Mouse (Mus musculus): ENCODE measurements at regions not wholly inside any gene's neighbourhood (a gene's known extent, or its start where the extent isn't known, plus 50 kb on each side); places are given as distances from the start of the nearest gene placed in this dataset.

DNA sequence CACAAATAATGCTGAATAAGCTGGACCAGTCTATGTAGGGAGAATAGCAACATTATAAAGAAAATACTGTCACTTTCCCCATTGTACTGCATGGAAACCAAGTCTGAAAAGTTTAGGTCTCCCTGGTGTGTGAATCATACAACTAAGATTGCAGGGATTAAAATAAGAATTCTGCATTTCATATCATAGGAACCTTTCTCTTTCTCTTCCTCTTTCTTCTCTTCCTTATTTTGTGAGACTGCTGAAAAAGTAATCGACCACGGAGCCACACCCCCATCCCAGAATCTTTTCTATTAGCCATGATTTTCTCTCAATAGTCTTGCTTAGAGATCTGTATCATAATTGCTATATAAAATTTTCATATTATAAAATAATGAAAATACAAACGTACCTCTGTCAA, 118.4 kb upstream of the Paip1 start:
- Histone ChIP-seq H3K4me3 (ENCODE audit: low read depth, low read length) (no peak overlapping the region), H3K27me3 (ENCODE audit: control insufficient read depth, insufficient read depth, low read length) (no peaks in the 10 kb centered on the region), H3K4me1 (replicated peaks; ENCODE audit: control insufficient read depth, insufficient read depth, low read length) (no peaks in the 10 kb centered on the region), H3K27ac (ENCODE audit: low read depth, low read length) (no peak overlapping the region), H3K9ac (ENCODE audit: low read depth, low read length) (no peak overlapping the region), H3K9me3 (ENCODE audit: control insufficient read depth, low read length) (no peaks in the 10 kb centered on the region), H3K36me3 (ENCODE audit: control insufficient read depth, insufficient read depth, low read length) (no peaks in the 10 kb centered on the region), H3K4me2 (replicated peaks; ENCODE audit: low read depth, low read length) (no peak overlapping the region)
- WGBS = 87% methylated on average over 3 of the region's 3 CpGs
- ATAC-seq (ENCODE audit: low FRiP score) (no peak), DNase-seq (ENCODE audit: low spot score) (no peak)

DNA sequence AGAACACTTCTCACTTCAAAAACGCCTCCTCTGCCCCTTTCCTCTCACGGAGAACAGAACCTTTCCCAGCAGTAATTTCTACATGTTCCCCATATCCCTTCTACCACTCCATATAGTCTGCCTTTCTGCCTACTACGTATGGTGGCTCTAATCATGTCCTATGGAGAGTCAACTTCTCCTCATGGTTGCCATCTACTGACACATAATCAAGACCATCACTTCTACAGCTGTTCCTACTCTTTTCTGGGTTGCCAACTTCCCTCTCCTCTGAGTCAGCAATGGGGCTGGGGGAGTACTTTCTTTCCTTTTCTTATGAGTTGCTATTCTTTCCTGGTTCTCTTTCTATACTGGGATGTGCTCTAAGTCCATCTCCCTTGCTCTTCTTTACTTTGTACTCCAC, 114.0 kb upstream of the Paip1 start:
- H3K9ac ChIP-seq (ENCODE audit: low read depth, low read length) = no peak overlapping the region
- H3K4me1 ChIP-seq (replicated peaks; ENCODE audit: control insufficient read depth, insufficient read depth, low read length) = no peaks in the 10 kb centered on the region
- 84% methylated on average over 3 of the region's 3 CpGs for WGBS

DNA sequence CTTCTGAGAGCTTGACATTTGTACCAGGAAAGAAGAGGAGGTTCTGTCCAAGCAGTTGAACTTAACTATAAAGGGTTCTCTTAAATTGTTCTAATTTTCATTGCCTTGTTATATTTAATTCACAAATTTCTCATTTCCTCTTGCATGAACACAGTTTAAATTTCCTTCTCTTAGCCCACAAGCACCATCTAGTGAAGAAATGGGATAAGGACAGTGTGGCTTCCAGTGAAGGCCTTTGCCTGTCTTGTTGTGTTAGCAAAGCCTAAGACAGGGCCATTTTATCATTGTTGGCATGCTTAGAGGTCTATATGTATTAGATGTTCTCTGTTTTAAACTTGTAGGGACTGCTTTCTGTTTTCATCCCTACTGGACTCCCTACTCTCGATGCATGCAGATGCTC, 110.0 kb upstream of the Paip1 start:
- Histone ChIP-seq H3K36me3 (ENCODE audit: control insufficient read depth, insufficient read depth, low read length) (no peaks in the 10 kb centered on the region), H3K9ac (ENCODE audit: low read depth, low read length) (no peak overlapping the region), H3K27ac (ENCODE audit: low read depth, low read length) (no peak overlapping the region), H3K4me2 (replicated peaks; ENCODE audit: low read depth, low read length) (no peak overlapping the region), H3K27me3 (ENCODE audit: control insufficient read depth, insufficient read depth, low read length) (no peaks in the 10 kb centered on the region), H3K4me1 (replicated peaks; ENCODE audit: control insufficient read depth, insufficient read depth, low read length) (no peaks in the 10 kb centered on the region), H3K4me3 (ENCODE audit: low read depth, low read length) (no peak overlapping the region), H3K9me3 (ENCODE audit: control insufficient read depth, low read length) (no peaks in the 10 kb centered on the region)
- DNase-seq (ENCODE audit: low spot score) (no peak), ATAC-seq (ENCODE audit: low FRiP score) (no peak)
- WGBS = 87% methylated on average over 1 of the region's 1 CpGs

More for the DNA sequence above, 114.0 kb upstream of the Paip1 start:
- no peaks in the 10 kb centered on the region for H3K27me3 ChIP-seq (ENCODE audit: control insufficient read depth, insufficient read depth, low read length)
- no peaks in the 10 kb centered on the region for H3K9me3 ChIP-seq (ENCODE audit: control insufficient read depth, low read length)
- no peaks in the 10 kb centered on the region for H3K36me3 ChIP-seq (ENCODE audit: control insufficient read depth, insufficient read depth, low read length)
- ATAC-seq (ENCODE audit: low FRiP score) (no peak), DNase-seq (ENCODE audit: low spot score) (no peak)
- H3K27ac ChIP-seq (ENCODE audit: low read depth, low read length) = no peak overlapping the region
- H3K4me2 ChIP-seq (replicated peaks; ENCODE audit: low read depth, low read length) = no peak overlapping the region
- no peak overlapping the region for H3K4me3 ChIP-seq (ENCODE audit: low read depth, low read length)

DNA sequence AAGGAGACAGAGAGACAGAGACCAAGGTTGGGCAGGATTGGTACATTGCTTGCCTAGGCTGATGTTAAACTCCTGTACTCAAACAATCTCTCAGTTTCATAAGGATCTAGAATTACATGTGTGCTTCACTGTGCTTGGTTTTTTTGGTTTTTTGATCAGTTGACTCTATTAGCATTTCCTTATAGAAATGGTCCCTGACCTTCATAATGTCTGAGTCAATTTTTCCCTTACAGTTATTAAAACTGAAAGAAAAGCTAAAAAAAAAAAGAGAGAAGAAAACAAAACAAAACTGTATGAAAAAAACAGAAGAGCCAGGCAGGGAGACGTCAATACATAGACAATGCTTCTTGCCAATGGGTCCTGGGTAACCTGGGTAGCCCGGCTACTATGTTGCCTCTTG, 102.9 kb upstream of the Paip1 start:
- ATAC-seq (ENCODE audit: low FRiP score) (no peak), DNase-seq (ENCODE audit: low spot score) (no peak)
- Histone ChIP-seq H3K36me3 (ENCODE audit: control insufficient read depth, insufficient read depth, low read length) (no peaks in the 10 kb centered on the region), H3K27ac (ENCODE audit: low read depth, low read length) (no peak overlapping the region), H3K9ac (ENCODE audit: low read depth, low read length) (no peak overlapping the region), H3K4me1 (replicated peaks; ENCODE audit: control insufficient read depth, insufficient read depth, low read length) (no peaks in the 10 kb centered on the region), H3K27me3 (ENCODE audit: control insufficient read depth, insufficient read depth, low read length) (no peaks in the 10 kb centered on the region), H3K4me2 (replicated peaks; ENCODE audit: low read depth, low read length) (no peak overlapping the region), H3K4me3 (ENCODE audit: low read depth, low read length) (no peak overlapping the region), H3K9me3 (ENCODE audit: control insufficient read depth, low read length) (no peaks in the 10 kb centered on the region)
- WGBS = 84% methylated on average over 2 of the region's 2 CpGs

DNA sequence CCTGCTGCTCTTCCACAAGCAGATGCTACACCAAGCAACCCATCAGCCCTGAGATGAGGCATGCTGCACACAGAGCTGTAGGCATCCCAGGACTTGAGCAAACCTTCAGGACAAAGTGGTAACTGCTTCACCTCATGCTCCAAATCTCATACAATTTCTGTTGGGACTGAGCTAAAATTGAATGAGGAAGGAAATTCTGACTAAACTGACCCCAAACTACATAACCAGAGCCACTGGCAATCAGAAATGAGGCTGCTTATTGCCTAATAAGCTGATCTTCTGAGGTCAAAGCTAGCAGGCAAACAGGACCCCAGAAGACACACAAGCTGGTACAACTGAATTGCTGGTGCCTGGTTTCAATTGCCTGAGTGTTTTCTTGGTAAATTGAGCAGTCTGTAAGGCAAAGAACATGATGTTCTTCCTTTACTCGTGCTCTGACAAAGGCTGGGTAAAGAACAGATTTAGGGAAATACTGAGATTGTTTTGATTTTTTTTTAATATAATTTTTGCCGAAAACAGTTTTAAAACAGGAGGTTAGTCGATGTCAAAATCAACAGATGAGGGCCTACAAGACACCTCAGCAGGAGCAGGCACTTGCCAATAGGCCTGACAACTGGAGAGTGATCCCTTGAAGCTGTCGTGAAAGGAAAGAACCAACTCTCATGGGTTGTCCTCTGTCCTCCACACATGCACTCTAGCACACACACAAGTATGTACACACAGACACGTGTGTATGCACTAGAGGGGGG, 101.3 kb upstream of the Paip1 start:
- Histone ChIP-seq H3K4me3 (ENCODE audit: low read depth, low read length) (no peak overlapping the region), H3K36me3 (ENCODE audit: control insufficient read depth, insufficient read depth, low read length) (no peaks in the 10 kb centered on the region)
- ATAC-seq (ENCODE audit: low FRiP score) = no peak

DNA sequence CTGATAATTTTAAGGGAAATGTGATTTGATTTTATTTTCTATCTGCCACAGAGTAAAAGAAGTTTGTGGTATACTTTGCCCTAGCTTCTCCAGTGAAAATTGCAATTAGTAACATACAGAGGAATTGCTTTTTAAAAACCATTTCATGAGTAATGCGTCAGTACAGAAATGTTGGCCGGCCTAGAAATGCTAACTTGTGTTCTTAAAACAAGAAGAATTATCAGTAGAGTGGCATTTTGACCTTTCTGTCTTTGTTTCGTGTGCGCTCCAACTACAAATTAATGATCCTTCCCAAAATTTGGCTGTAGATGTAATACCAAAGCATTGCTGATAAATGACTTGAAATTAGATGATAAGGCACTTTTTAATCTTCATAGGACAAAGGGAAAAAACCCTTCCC, 99.7 kb upstream of the Paip1 start:
- H3K27me3 ChIP-seq (ENCODE audit: control insufficient read depth, insufficient read depth, low read length) = no peaks in the 10 kb centered on the region
- WGBS = 89% methylated on average over 4 of the region's 4 CpGs
- ATAC-seq (ENCODE audit: low FRiP score) = no peak

More for the DNA sequence above, 101.3 kb upstream of the Paip1 start:
- Histone ChIP-seq H3K9me3 (ENCODE audit: control insufficient read depth, low read length) (no peaks in the 10 kb centered on the region), H3K27ac (ENCODE audit: low read depth, low read length) (no peak overlapping the region), H3K4me2 (replicated peaks; ENCODE audit: low read depth, low read length) (no peak overlapping the region), H3K9ac (ENCODE audit: low read depth, low read length) (no peak overlapping the region), H3K4me1 (replicated peaks; ENCODE audit: control insufficient read depth, insufficient read depth, low read length) (no peaks in the 10 kb centered on the region), H3K27me3 (ENCODE audit: control insufficient read depth, insufficient read depth, low read length) (no peaks in the 10 kb centered on the region)
- DNase-seq (ENCODE audit: low spot score) = no peak
- WGBS = 82% methylated on average over 5 of the region's 5 CpGs

DNA sequence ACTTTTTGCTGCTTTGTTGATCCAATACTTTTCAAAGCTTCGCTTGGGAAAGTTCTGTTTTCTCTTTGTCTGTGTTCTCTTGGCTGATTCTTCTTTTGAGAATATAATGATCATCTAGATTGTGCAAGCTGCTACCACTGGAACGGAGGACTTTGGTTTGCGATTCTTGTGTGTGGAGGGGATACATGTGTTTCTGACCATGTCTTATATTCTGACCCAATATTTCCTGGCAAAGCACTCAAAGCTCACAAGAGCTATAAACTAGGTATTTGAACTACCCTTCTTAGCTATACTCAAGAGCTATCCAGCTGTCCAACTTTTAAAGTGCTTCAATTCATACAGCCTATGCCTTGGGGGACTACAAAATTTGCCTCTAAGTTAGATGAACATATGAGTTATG, 96.6 kb upstream of the Paip1 start:
- WGBS = 97% methylated on average over 3 of the region's 3 CpGs
- H3K27me3 ChIP-seq (ENCODE audit: control insufficient read depth, insufficient read depth, low read length) = no peaks in the 10 kb centered on the region
- DNase-seq (ENCODE audit: low spot score) = no peak

More for the DNA sequence above, 99.7 kb upstream of the Paip1 start:
- H3K4me2 ChIP-seq (replicated peaks; ENCODE audit: low read depth, low read length) = no peak overlapping the region
- no peak overlapping the region for H3K4me3 ChIP-seq (ENCODE audit: low read depth, low read length)
- no peaks in the 10 kb centered on the region for H3K36me3 ChIP-seq (ENCODE audit: control insufficient read depth, insufficient read depth, low read length)
- no peak overlapping the region for H3K27ac ChIP-seq (ENCODE audit: low read depth, low read length)
- DNase-seq (ENCODE audit: low spot score) = no peak
- H3K9ac ChIP-seq (ENCODE audit: low read depth, low read length) = no peak overlapping the region
- H3K9me3 ChIP-seq (ENCODE audit: control insufficient read depth, low read length) = no peaks in the 10 kb centered on the region
- H3K4me1 ChIP-seq (replicated peaks; ENCODE audit: control insufficient read depth, insufficient read depth, low read length) = no peaks in the 10 kb centered on the region

DNA sequence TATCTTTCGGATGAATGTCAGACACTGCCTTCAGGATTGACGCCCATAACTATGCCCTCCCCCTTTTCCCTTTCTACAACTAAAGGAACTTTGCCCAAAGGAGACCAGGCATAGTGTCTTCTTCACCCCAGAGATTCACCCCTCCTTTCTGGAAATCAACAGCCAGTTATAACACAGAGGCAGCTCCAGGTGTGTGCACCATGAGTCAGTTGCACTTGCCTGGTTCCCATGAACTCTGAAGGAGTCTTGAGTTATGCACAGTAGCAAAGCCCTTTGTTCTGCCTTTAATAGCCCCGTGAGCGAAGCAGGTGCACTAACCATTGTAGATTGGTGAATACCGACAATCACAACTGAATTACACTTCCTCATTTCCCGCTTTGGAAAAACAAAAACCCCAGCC, 94.5 kb upstream of the Paip1 start:
- no peak overlapping the region for H3K4me3 ChIP-seq (ENCODE audit: low read depth, low read length)
- H3K9ac ChIP-seq (ENCODE audit: low read depth, low read length) = no peak overlapping the region
- no peak overlapping the region for H3K4me2 ChIP-seq (replicated peaks; ENCODE audit: low read depth, low read length)
- WGBS = 85% methylated on average over 6 of the region's 6 CpGs
- H3K36me3 ChIP-seq (ENCODE audit: control insufficient read depth, insufficient read depth, low read length) = 0 out of 2 replicates have a peak, but pooled peaks cover 2% of the 10 kb centered on the region
- no peaks in the 10 kb centered on the region for H3K27me3 ChIP-seq (ENCODE audit: control insufficient read depth, insufficient read depth, low read length)
- no peak overlapping the region for H3K27ac ChIP-seq (ENCODE audit: low read depth, low read length)
- no peaks in the 10 kb centered on the region for H3K9me3 ChIP-seq (ENCODE audit: control insufficient read depth, low read length)
- ATAC-seq (ENCODE audit: low FRiP score) = no peak
- no peaks in the 10 kb centered on the region for H3K4me1 ChIP-seq (replicated peaks; ENCODE audit: control insufficient read depth, insufficient read depth, low read length)
- no peak for DNase-seq (ENCODE audit: low spot score)

More for the DNA sequence above, 96.6 kb upstream of the Paip1 start:
- Histone ChIP-seq H3K4me2 (replicated peaks; ENCODE audit: low read depth, low read length) (no peak overlapping the region), H3K9ac (ENCODE audit: low read depth, low read length) (no peak overlapping the region), H3K9me3 (ENCODE audit: control insufficient read depth, low read length) (no peaks in the 10 kb centered on the region), H3K4me1 (replicated peaks; ENCODE audit: control insufficient read depth, insufficient read depth, low read length) (no peaks in the 10 kb centered on the region), H3K27ac (ENCODE audit: low read depth, low read length) (no peak overlapping the region), H3K4me3 (ENCODE audit: low read depth, low read length) (no peak overlapping the region), H3K36me3 (ENCODE audit: control insufficient read depth, insufficient read depth, low read length) (no peaks in the 10 kb centered on the region)
- ATAC-seq (ENCODE audit: low FRiP score) = no peak

DNA sequence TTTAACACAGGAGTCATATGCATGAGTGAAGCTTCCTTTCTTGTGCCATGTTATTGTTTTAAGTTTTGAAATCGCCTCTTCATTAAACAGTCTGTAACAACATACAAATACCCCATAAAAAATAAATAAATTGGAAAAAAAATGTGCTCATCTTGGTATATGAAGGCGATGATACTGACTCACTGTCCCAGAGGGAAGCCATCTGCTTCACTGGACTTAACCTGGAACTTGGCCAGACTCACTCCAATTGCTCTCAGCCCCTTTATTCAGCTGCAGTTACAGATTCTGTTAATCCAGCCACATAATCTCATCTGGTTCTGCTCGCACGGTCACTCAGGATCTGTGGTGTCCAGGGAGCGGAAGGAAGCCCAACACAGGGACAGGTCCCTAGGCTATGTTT, 90.5 kb upstream of the Paip1 start:
- H3K36me3 ChIP-seq (ENCODE audit: control insufficient read depth, insufficient read depth, low read length) = 0 out of 2 replicates have a peak, but pooled peaks cover 2% of the 10 kb centered on the region
- no peak for ATAC-seq (ENCODE audit: low FRiP score)
- no peaks in the 10 kb centered on the region for H3K4me1 ChIP-seq (replicated peaks; ENCODE audit: control insufficient read depth, insufficient read depth, low read length)
- H3K27ac ChIP-seq (ENCODE audit: low read depth, low read length) = no peak overlapping the region
- H3K4me2 ChIP-seq (replicated peaks; ENCODE audit: low read depth, low read length) = no peak overlapping the region
- 93% methylated on average over 5 of the region's 5 CpGs for WGBS
- no peak overlapping the region for H3K9ac ChIP-seq (ENCODE audit: low read depth, low read length)
- H3K27me3 ChIP-seq (ENCODE audit: control insufficient read depth, insufficient read depth, low read length) = no peaks in the 10 kb centered on the region
- no peak overlapping the region for H3K4me3 ChIP-seq (ENCODE audit: low read depth, low read length)
- no peak for DNase-seq (ENCODE audit: low spot score)
- no peaks in the 10 kb centered on the region for H3K9me3 ChIP-seq (ENCODE audit: control insufficient read depth, low read length)
